Mouse (Mus musculus) liver, embryonic 13.5 days (tissue): ENCODE measurements around the gene Ddx59. TPM values are rescaled to one million over a fixed set of nuclear protein-coding genes. Genes with fewer than 3 reads are reported as not detected.

Experiments used
- ATAC-seq: fragments of 200-750 bp; cut with Nextera tagmentation; 2 replicates; pipeline ENCODE4 v1.8.0; 2017; ENCODE audit warnings: low read depth, mild to moderate bottlenecking, moderate number of reproducible peaks, moderate library complexity
- DNase-seq: peaks from one replicate; pipeline ENCODE4 v3.0.0; 2022
- H3K27ac ChIP-seq: fragments of 300-500 bp; sonication (generic); 2 replicates; pipeline ENCODE4 v1.5.1; 2015; ENCODE audit warnings: moderate library complexity, mild to moderate bottlenecking, inconsistent platforms
- H3K27me3 ChIP-seq: fragments of 300-500 bp; sonication (generic); 2 replicates; pipeline ENCODE4 v1.6.1; 2015; ENCODE audit warnings: mild to moderate bottlenecking, inconsistent platforms
- H3K36me3 ChIP-seq: fragments of 300-500 bp; sonication (generic); 2 replicates; pipeline ENCODE4 v1.6.1; 2015; ENCODE audit warnings: mild to moderate bottlenecking, inconsistent platforms
- H3K4me1 ChIP-seq: fragments of 300-500 bp; sonication (generic); replicated peaks from 2 replicates; pipeline ENCODE4 v1.6.1; 2015; ENCODE audit warnings: inconsistent platforms
- H3K4me2 ChIP-seq: fragments of 300-500 bp; sonication (generic); 2 replicates; pipeline ENCODE4 v1.6.1; 2015; ENCODE audit warnings: inconsistent platforms, mild to moderate bottlenecking, moderate library complexity
- H3K4me3 ChIP-seq: fragments of 300-500 bp; sonication (generic); replicated peaks from 2 replicates; pipeline ENCODE4 v1.5.1; 2015; ENCODE audit warnings: mild to moderate bottlenecking, inconsistent platforms
- H3K9ac ChIP-seq: fragments of 300-500 bp; sonication (generic); 2 replicates; pipeline ENCODE4 v1.6.1; 2015; ENCODE audit warnings: mild to moderate bottlenecking, inconsistent platforms
- H3K9me3 ChIP-seq: fragments of 300-500 bp; sonication (generic); replicated peaks from 2 replicates; pipeline ENCODE4 v1.6.1; 2016; ENCODE audit warnings: inconsistent platforms
- WGBS: fragments of 180-500 bp; shearing (Covaris S2); methylation state at CpG from one replicate; pipeline ENCODE4 v1.1.7; 2015; ENCODE audit not compliant: insufficient replicate concordance; 5-methylcytosine and 5-hydroxymethylcytosine counted together
- polyA plus RNA-seq: library from polyadenylated mRNA; unstranded; fragments of >200 nt; fragmentation: Nextera tagmentation; extraction: Ambion mirVana; gene quantifications from 2 replicates; pipeline ENCODE4 v1.2.1, GENCODE M21; 2015

Ddx59 gene
- polyA plus RNA-seq, 1 experiment from 2014 or later, result 7.2 TPM

GRCm38 (mm10) chr1:136470471-136470870 is 55.4 kb downstream of the Ddx59 start:
- Histone ChIP-seq H3K9ac (0 out of 2 replicates have a peak overlapping the region, but pooled peaks have one; percentile 6), H3K27ac (no peak overlapping the region), H3K27me3 (no peaks in the 10 kb centered on the region), H3K9me3 (no peaks in the 10 kb centered on the region), H3K4me1 (peaks cover 48% of the 10 kb centered on the region), H3K4me3 (peak overlapping the region; percentile 33), H3K36me3 (peaks cover 78% of the 10 kb centered on the region), H3K4me2 (peak overlapping the region; percentile 97)
- no peak for ATAC-seq
- no peak for DNase-seq
- WGBS, result 70% methylated on average over 6 of the region's 6 CpGs

Other genes with a start within 250 kb of the Ddx59 start
- gene Mroh3, start 202.4 kb upstream of the Ddx59 start, polyA plus RNA-seq, result not detected in 2 replicates
- 0.22 and 0.39 TPM in 2 replicates for gene Inava, start 181.0 kb upstream of the Ddx59 start, polyA plus RNA-seq
- not detected in 2 replicates for gene Gpr25, start 154.4 kb upstream of the Ddx59 start, polyA plus RNA-seq
- 5.8 and 7.0 TPM in 2 replicates for gene Camsap2, start 69.2 kb upstream of the Ddx59 start, polyA plus RNA-seq
- gene Kif14, start 51.1 kb downstream of the Ddx59 start, polyA plus RNA-seq, result 4.8 and 6.7 TPM in 2 replicates
- 6.7 and 8.4 TPM in 2 replicates for gene Zfp281, start 209.6 kb downstream of the Ddx59 start, polyA plus RNA-seq